Mouse (Mus musculus): ENCODE measurements at regions not wholly inside any gene's neighbourhood (a gene's known extent, or its start where the extent isn't known, plus 50 kb on each side); places are given as distances from the start of the nearest gene placed in this dataset.

- no peak for ATAC-seq (replicated peaks in 1 of 2; ENCODE audit: insufficient read depth in 1 of 2, low FRiP score in 2 of 2, low TSS enrichment in 1 of 2, low read depth in 1 of 2, poor library complexity in 2 of 2, severe bottlenecking in 2 of 2)
These were observed 60.3 kb upstream of the Dock1 start for GRCm38 (mm10) chr7:134610159-134610558.

- no peak for ATAC-seq (replicated peaks in 1 of 2; ENCODE audit: insufficient read depth in 1 of 2, low FRiP score in 2 of 2, low TSS enrichment in 1 of 2, low read depth in 1 of 2, poor library complexity in 2 of 2, severe bottlenecking in 2 of 2)
These were observed 59.1 kb upstream of the Dock1 start for GRCm38 (mm10) chr7:134611371-134611770.

- no peak for ATAC-seq (replicated peaks in 1 of 2; ENCODE audit: insufficient read depth in 1 of 2, low FRiP score in 2 of 2, low TSS enrichment in 1 of 2, low read depth in 1 of 2, poor library complexity in 2 of 2, severe bottlenecking in 2 of 2)
These were observed 58.2 kb upstream of the Dock1 start for GRCm38 (mm10) chr7:134612175-134612633.

GRCm38 (mm10) chr7:134619220-134619975 is 51.1 kb upstream of the Dock1 start:
- ATAC-seq (replicated peaks in 1 of 2; ENCODE audit: insufficient read depth in 1 of 2, low FRiP score in 2 of 2, low TSS enrichment in 1 of 2, low read depth in 1 of 2, poor library complexity in 2 of 2, severe bottlenecking in 2 of 2): no peak

GRCm38 (mm10) chr7:134620006-134620405 is 50.4 kb upstream of the Dock1 start:
- ATAC-seq (replicated peaks in 1 of 2; ENCODE audit: insufficient read depth in 1 of 2, low FRiP score in 2 of 2, low TSS enrichment in 1 of 2, low read depth in 1 of 2, poor library complexity in 2 of 2, severe bottlenecking in 2 of 2): no peak
